Mouse (Mus musculus) cerebellum, postnatal 36 days (tissue): Measurements from ENCODE around the gene Bmp6.

ENCODE experiments used
- DNase-seq, 2 experiments: peaks; one replicate each; pipeline ENCODE4 v3.0.0; 2021 to 2022; ENCODE audit warnings: mixed read lengths in 2 of 2

Gene Bmp6

DNA sequence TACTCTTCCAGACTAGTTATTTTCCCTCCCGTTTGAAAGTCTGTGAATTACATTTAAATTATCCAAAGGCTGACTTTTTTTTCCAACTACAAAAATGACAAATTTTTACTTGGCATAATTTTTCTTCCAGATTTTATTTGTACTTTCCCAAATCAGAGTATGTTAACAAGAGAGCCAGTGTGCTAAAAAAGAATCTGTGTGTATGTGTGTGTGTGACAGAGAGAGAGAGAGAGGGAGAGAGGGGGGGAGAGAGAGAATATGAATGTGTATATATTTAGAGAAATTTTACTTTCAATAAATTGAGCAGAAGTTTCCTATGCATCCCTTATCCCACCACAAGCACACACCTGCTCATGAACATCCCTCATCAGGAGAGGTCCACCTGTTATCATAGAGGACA, 9.4 kb downstream of the Bmp6 start:
- no peak for DNase-seq

DNA sequence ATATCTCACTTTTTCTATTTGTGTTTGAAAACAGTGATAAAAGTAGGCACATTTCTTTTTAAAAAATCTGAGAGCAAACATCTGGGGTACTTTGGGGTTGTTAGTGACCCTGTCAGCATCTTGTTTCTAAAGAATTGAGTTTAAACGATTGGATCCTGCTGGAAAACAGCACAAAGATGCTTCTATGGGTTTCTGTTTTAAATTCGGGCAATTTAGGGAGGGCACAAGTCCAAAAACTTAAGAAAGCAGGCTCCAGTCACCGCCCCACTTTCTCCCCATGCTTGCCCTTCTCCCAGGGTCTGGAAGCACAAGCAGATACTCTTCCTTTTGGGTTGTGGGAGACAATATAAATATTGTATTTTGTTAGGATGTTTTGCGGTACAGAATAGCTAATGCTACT, 14.1 kb downstream of the Bmp6 start:
- no peak for DNase-seq

DNA sequence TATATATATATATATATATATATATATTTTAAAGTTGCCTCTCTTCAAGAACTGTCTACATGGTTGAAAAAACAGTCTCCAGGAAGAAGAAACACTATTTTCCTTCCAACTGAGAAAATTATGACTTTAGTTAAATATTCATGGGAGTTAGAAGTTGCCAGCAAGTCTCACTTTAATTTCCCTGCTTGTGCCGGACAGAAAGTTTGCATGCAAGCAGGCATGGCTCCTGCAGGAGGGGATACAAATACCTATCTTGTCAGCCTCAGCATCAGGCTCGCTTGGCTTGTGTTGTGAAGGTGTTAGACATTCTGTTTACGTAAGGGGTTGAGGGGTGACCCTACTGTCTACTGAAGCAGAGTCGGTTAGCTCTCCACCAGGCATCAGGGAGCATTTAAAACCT, 17.8 kb downstream of the Bmp6 start:
- DNase-seq, result no peak

DNA sequence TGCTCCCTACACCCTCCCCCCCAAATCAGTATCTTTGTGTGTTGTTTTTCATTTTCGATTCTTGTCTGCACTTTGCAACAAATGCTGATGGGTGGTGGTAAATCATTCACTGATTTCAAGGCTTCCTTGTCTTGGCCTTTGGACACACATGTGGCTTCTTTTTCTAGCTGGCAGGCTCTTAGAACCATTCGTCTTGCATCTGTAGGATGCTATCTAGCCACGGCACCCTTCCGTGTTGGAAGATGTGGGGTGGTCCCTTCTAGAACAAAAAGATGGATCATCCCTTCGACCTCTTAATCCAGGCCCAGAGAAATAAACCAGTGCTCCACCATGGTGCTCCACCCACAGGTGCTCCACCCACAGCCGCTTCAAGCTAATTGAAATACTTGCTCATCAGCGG, 19.0 kb downstream of the Bmp6 start:
- DNase-seq, result no peak

DNA sequence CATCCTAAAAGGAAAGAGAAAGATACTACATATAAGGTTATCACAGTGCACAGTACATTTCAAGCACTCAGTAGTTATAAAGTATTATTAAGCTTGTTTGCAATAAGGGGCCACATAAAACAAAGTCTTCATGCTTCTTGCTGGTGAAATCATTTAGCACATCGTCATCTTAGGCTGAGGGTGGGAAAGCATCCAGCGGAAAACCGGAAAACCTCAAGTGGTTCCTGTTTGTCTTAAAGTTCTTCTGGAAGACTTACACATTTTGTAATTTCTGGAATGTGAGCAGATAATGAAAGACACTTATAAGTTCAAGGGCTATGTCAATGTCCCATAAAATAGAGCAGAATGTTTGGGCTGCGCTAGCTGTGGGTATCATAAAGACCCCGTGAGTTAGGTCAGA, 24.7 kb downstream of the Bmp6 start:
- no peak for DNase-seq

DNA sequence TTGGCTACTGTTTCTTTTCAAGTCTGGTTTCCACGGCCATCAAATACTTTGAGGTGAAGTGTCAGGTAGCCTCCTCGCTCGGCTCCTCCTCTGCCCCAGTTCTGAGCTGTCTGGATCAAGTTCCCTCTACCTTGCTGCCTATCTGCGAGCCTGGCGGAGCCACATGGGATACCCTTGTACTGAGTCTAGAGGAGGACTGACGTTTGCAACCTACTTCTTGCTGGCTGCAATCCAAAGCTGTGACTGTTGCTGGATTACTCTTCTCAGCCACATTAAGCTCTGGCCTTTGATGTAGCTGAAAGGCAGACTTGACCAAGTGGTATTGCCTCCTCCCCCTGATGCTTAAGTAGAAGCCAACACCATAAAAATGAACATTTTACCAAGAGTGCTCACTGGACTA, 31.2 kb downstream of the Bmp6 start:
- DNase-seq, result no peak

DNA sequence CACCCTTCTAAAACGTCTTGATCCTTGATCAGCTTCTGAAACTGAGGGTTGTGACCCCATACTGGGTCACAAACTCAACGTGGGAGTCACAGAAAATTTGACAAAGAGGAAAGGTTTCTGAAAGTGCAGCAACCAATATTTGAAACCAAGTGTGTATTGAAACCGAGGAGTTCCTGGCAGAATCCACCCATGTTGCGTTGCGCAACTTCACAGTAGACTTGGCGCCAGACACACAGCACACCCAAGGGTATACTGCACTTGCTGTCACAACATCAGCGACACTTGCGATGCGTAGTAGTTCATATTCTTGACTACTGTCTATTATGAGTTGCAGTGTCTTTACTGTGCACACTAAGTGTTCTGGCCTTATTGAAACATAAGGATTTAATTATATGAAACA, 32.4 kb downstream of the Bmp6 start:
- no peak for DNase-seq

DNA sequence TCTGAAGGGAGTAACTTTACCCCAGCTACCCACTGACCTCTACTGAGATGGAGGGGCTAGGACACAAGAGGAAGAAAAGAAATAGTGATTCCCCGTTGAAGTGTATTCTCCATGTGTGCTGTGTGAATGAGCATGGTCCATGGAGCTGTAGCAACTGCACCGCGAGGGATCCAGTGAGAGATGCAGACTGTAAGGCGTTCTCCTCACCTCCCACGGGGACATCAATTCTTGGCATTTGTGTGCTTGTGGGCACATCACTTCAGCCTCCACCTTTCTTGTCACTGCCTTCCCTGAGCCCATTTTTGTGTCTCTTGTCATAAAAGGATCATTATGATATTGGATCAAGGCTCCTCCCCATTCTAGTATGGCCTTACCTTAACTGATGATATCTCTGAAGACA, 34.9 kb downstream of the Bmp6 start:
- DNase-seq, result no peak

DNA sequence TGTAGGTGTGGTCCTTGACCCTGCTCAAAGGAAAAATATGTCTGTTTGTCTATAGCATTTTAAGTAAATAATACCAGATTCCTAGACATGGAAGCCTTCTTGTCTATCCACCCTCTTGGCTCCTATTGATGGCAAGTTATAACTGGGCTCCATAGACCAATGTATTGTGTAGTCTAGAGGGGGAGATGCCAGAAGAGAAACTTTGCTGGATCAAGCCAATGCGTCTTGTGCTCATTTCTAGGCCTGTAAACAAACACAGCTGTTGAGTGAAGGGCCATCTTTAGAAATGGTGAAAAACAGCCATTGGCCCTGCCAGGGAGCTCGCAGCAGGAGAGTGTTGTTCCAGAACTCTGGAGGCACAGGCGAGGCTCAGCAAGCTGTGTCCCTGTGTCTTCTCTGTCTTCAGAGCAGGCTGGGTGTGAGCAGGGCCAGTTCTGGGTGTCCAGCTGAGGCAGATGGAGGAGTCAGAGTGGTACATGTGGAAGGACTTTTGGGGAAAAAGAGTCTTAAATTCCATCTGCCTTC, 41.2 kb downstream of the Bmp6 start:
- DNase-seq, result no peak

DNA sequence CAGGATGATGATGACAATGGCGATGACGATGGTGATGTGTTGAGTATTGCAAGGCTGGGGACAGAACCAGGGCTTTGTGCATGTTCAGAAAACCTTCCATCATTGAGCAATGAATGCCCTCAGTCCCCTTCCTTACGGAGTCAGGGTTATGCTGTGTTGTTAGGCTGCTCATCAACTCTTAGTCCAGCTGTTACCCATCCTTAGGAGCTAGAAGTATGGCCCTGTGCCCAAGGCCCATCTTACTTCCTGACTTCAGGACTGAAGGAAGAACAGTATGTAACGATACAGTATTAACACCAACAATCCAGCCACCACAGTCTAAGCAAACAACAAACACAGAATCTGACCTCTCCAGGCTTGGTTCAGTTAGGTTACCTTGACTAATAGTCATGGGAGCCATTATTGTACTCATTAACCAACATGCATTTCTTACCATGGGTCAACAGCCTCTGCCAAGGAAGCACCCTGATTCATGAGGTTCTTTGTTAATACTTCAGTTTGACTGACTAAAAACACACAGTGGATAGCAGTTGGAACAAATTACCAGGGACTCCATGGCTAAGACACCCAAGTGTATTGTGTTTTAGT, 42.6 kb downstream of the Bmp6 start:
- no peak for DNase-seq

DNA sequence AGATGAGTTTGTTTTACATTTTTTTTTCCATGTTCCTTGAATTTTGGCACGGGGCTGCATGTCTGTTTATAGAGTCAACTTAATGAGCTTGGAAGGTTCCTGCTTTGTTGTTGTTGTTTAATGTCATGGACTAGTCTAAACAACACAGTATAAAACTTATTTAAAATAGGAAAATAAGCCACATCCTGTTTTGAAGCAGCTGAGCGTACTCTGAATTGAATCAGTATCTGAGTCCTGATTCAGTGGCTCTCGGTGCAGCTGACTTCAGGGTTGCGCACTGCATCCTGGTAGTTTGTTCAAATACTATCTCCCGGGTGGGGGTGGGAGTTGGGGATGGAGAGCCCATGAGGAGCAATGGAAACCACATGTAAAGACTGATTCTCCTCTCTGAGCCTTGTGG, 48.5 kb downstream of the Bmp6 start:
- DNase-seq, result no peak

DNA sequence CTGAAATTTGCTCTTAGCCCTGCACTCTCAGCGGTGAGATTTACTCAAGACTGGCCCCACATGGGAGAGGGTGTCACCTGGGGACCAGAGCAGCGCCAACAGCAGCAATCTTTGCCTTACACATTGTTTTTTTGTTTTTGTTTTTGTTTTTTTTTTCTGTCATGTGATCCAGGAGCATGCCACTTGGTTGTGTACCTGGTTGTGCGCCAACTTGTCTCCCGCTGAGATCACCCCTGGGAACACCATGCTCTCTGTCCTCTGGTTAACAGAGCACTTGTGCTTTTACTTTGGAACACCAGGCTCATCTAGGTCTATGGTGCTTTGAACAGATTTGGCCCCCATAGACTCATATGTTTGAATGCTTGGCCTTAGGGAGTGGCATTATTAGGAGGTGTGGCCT, 50.1 kb downstream of the Bmp6 start:
- no peak for DNase-seq

DNA sequence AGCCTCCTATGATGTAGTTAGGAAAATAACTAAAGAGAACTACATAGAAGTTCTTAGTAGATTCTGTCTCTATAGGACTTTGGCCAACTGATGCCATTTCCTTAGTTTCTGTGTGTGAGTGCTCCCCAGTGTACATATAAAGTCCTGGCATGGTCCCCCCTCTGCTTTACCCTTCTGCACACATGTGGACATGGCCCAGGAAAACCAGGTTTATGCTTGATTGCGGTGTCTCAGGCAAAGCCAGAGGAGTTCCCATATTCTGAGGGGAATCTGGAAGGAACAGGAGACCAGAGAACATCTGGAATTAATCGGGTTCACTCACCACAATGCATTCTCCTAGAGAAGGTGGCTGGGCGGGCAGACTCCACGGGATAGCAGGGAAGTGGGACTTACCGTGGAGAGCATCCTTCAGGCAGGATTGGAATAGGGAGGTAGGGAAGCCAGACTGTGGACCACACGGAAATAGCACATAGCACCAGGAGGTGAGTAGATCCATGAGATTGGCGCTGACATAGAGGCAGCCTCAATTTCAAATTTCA, 52.2 kb downstream of the Bmp6 start:
- no peak for DNase-seq

DNA sequence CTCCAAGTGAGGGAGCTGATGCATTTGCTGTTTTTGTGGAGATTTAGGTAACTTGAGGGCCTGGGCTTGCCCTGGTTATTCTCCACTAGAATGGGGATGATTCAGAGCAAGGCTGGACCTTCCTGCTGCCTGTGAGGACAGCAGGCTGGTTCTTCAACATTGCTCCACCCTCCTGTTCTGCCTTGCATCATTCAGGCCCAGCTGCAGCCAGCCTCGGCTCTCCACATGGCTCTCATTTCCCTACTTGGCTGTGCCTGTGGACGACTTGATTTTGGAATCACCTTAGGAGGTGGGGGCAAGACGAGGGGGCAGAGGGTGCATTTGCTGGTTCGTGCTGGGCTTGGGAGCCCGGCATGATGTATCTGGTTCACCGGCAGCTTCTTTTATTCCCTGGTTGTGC, 53.8 kb downstream of the Bmp6 start:
- no peak for DNase-seq

DNA sequence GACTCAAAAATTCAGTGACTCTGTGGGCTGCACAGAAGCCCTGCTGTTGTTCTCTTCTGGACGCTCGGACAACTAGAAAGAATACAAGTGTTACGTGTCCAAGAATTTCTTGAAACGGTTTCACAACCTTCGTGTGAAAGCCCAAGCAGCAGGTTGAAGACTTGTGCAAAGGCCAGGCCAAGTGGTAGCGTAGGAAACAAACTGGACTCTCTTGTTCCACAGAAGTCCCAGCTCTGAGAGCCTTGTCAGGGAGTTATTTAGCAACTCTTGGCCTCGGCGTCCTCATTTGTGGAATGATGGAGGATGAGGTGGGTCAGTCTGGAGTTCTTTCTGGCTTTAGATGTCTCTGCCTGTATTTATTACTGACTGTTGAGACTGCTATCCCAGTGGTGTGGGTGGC, 55.8 kb downstream of the Bmp6 start:
- DNase-seq, result no peak

DNA sequence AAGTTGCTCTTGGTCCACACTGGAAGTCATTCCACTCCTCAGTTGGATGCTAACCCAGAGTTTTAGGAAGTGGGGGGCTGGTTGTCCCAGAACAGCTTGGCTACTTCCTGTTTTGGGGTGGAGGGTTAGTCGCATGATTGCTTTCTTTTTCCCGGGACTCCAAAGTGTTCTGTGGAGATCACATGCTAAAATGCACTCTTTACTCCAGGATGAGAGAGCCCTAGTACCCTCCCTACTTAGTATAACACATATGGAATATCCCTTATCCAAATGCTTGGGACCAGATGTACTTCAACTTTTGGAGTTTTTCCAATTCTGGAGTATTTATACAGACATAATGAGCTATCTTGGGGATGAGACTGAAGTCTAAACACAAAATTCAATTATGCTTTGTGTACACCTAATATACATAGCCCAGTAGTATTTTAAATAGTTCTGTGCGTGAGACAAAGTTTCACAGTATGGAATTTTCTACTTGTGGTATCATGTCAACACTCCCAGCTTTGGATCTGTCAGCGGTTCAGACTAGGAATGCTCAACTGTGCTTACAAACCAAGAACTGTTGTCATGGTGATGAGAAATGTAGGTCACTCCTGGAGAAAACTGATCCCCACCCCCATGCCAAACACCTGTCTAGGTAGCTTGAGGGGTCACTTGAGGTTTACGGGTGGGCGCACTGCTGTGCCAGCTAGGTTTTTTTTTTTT, 62.9 kb downstream of the Bmp6 start:
- no peak for DNase-seq

DNA sequence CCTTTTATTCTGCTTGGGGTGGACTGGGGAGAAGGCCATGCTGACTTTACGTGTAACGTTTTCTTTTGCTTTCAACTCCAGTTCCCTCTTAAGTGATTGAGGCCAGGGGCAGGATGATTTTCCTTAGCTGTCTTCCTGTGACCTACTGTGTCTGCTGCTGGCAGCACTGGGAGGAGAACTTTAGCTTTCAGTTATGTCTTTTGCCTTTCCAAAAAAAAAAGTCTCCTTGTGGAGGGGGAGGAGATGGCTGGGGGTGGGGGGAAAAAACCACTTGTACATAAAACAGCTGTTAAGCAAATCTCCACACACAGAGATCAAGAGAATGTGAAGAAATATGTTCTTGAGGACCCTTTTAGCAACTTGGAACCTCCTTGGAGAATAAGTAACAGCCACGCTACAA, 63.7 kb downstream of the Bmp6 start:
- DNase-seq, result no peak

DNA sequence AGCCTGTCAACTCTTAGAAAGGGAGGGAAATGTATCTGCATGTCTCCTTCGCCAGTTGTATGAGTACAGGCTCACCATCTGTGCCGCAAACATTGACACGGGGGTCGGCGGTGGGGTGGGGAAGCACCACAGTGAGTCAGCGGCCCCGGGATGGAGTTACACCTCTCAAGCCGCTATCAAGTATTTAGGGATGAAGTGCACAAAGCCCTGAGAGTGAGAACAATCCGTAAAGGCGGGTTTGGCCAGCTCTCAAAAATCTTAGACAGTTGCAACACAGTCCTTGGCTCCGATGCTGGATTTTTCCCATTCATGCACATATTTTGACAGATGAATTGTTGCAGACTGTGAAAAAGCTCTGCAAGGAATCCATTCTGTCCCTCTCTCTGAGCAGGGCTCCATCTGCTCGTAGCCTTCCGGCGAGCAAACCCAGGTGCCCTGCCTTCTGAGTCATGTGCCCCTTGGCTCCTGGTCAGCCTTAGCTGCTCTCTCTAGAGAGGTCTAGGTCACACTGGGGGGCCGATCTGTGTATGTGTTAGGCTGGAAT, 65.5 kb downstream of the Bmp6 start:
- DNase-seq, result peak; percentile 71 to 72

DNA sequence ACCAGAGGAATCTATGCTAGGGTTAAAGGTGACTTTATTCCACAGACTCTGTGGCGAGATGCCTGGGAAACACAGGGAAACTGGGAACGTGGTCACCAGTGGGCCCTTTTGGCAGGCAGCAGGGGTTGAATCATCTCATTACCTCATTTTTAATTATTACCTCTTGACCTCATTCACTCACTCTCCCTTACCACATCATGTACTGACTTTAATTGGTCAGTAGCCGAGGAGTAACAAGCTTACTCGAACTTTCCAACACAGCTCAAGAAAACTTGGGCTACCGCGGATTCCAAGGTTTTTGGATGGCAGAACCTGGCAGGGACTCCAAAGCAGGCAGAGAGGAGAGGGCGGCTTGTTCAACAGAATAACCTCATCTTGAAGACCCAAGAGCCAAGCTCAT, 74.9 kb downstream of the Bmp6 start:
- no peak for DNase-seq

DNA sequence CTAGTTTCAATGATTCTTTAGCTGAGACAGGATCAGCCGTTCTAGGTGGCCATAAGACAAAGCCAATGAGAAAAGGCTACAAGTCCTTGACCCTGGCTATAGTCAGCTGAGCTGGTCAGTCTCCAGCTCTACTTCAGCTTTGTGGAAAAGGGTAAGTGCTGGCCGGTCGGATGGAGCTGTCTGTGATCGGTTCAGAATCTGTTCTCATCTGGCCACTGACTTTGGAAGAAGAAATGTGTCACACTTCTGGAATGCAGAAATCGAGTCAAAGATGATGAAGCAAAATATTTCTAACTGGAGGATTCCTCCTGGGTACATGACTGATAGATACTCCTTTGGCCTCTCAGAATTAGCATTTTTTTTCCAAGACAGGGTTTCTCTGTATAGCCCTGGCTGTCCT, 77.6 kb downstream of the Bmp6 start:
- DNase-seq, result no peak

DNA sequence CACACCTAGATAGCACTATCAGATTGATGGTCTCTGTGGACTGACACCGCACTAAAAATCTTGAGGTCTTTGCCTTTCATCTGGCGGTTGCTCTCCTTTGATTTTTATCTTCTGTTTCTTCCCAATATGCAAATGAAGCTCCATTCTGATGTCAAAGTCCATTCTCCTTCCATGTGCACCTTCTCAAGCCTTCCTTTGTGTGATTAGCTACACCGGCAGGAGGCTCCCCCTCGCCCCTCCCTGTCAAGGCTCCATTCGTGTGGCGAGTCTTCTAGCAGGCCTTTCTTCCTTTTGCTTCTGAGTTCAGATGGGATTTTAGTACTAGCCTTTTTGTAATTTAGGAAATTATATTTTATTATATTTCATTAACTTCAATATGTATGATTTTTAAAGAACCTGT, 80.4 kb downstream of the Bmp6 start:
- DNase-seq, result no peak

DNA sequence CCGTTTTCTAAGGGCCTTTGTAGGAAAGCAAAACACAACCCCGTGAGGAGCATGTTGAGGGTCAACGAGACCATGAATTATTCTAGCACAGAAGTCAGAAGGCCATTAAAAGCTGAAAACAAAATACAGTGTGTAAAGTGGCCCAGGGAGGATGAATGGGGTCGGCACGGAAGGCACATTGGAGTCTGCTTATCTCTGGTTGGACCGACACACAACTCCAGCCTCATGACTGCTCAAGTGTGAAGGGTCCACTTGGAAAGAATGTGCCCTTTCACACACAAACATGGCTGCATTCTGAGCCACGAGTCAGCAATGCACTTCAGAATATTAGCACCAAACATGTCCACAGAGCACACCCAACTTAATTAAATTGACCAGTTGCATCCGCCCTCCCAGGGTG, 84.8 kb downstream of the Bmp6 start:
- no peak for DNase-seq

DNA sequence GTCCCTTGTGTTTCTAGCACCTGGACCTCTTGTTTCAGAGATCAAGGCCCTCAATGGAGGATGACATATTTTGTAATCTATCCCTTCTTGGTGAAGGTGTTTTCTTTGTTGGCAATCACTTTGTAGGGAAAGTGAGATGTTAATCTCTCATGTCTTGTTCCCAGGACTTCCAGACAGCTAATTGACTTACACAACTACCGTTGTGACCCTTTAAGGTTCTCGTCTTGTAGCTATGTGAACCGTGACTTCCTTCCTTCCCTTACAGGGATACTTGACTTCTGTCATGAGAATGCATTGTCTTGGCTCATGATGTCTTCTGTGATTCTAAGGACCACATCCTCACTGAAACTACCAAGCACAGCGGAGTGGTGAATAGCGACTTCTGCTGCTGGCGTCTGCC, 85.2 kb downstream of the Bmp6 start:
- DNase-seq, result no peak

DNA sequence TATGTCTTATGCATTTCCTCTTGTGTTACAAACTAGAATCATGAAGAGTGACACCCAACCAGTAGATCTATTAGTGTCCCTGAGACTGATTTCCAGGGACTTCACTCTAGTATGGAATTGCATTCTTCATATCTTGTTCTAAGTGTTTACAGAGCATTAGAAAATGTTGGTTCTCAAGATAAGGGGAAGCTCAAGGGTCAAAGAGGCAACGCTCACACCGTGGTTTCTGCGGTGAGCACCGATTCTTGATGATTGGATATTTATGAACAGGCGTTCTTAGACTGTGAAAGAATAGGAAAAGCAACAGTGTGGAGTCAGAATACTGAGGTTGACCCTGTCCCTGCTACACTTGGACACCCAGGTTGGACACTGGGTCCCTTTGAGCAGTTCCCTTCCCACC, 89.9 kb downstream of the Bmp6 start:
- no peak for DNase-seq
